Mouse (Mus musculus) midbrain, embryonic 15.5 days (tissue): ENCODE measurements around the gene Ncoa1. TPM values are rescaled to one million over a fixed set of nuclear protein-coding genes. Genes with fewer than 3 reads are reported as not detected.

Experiments used
- polyA plus RNA-seq: library from polyadenylated mRNA; unstranded; fragments of >200 nt; fragmentation: Nextera tagmentation; extraction: Ambion mirVana; gene quantifications from 2 replicates; pipeline ENCODE4 v1.2.1, GENCODE M21; 2015

The Ncoa1 gene
- polyA plus RNA-seq, 1 experiment from 2014 or later = 12.5 TPM

Other genes with a start within 250 kb of the Ncoa1 start
- 4.7 and 5.1 TPM in 2 replicates for gene Ptrhd1, start 243.2 kb downstream of the Ncoa1 start, polyA plus RNA-seq
- 8.3 and 9.1 TPM in 2 replicates for gene Cenpo, start 242.9 kb downstream of the Ncoa1 start, polyA plus RNA-seq
- gene Itsn2, start 115.5 kb upstream of the Ncoa1 start, polyA plus RNA-seq = 21.9 and 25.0 TPM in 2 replicates
- not detected in 2 replicates for gene Gm3625, start 115.7 kb upstream of the Ncoa1 start, polyA plus RNA-seq